Mouse (Mus musculus) liver, adult 2 months (tissue): Measurements from ENCODE around the gene Gm10197. TPM values are rescaled to one million over a fixed set of nuclear protein-coding genes. Genes with fewer than 3 reads are reported as not detected.

Experiments
- DNase-seq: peaks from one replicate; pipeline ENCODE4 v3.0.0-alpha.2; 2011; ENCODE audit warnings: low read depth, low spot score; ENCODE audit errors: extremely low read depth
- H3K27ac ChIP-seq: fragments of 200-500 bp; replicated peaks from 2 replicates; pipeline ENCODE4 v1.5.1; 2012; ENCODE audit warnings: low read depth, mild to moderate bottlenecking, control low read depth, inconsistent platforms, low read length; ENCODE audit not compliant: insufficient read depth
- H3K27me3 ChIP-seq: fragments of 200-500 bp; 2 replicates; pipeline ENCODE4 v1.6.1; 2012; ENCODE audit warnings: mild to moderate bottlenecking, moderate library complexity, low read length, inconsistent platforms; ENCODE audit not compliant: control insufficient read depth, insufficient read depth
- H3K36me3 ChIP-seq: fragments of 200-500 bp; 2 replicates; pipeline ENCODE4 v1.6.1; 2012; ENCODE audit warnings: low read length, inconsistent platforms; ENCODE audit not compliant: control insufficient read depth, insufficient read depth
- H3K4me1 ChIP-seq: fragments of 200-500 bp; 2 replicates; pipeline ENCODE4 v1.6.1; 2011; ENCODE audit warnings: low read length; ENCODE audit not compliant: control insufficient read depth, insufficient read depth
- H3K4me3 ChIP-seq: fragments of 200-500 bp; 2 replicates; pipeline ENCODE4 v1.5.1; 2011; ENCODE audit warnings: low read depth, mild to moderate bottlenecking, control low read depth, low read length, moderate library complexity; ENCODE audit not compliant: insufficient read depth
- H3K79me2 ChIP-seq: fragments of 200-500 bp; 2 replicates; pipeline ENCODE4 v1.6.1; 2012; ENCODE audit warnings: inconsistent platforms, mild to moderate bottlenecking, low read length, moderate library complexity; ENCODE audit not compliant: control insufficient read depth, insufficient read depth
- H3K9ac ChIP-seq: fragments of 200-500 bp; 2 replicates; pipeline ENCODE4 v1.6.1; 2012; ENCODE audit warnings: low read depth, mild to moderate bottlenecking, control low read depth, inconsistent platforms, low read length
- CTCF ChIP-seq: fragments of 200-500 bp; IDR thresholded peaks from 2 replicates; pipeline ENCODE4 v1.5.1; 2011; ENCODE audit warnings: low read depth, low read length, control low read depth
- POLR2A ChIP-seq: fragments of 200-500 bp; IDR thresholded peaks from 2 replicates; pipeline ENCODE4 v1.6.1; 2011; ENCODE audit warnings: low read length, control low read depth; ENCODE audit not compliant: insufficient read depth; ENCODE audit errors: extremely low read depth
- WGBS: fragments of 180-500 bp; shearing (Covaris S2); methylation state at CpG from one replicate; pipeline ENCODE4 v1.1.7; 2018; 5-methylcytosine and 5-hydroxymethylcytosine counted together
- polyA plus RNA-seq: library from polyadenylated mRNA; depleted of rRNA; stranded (reverse); fragments of >200 nt; gene quantifications from 2 replicates; pipeline ENCODE4 v1.2.3, GENCODE M21; 2012
- total RNA-seq: library from RNA; depleted of rRNA; stranded (reverse); fragments of >200 nt; gene quantifications from 2 replicates; pipeline ENCODE4 v1.2.3, GENCODE M21; 2014

Gene Gm10197
- total and polyA plus RNA-seq, 2 experiments: not detected

- 54% methylated on average over 5 of the region's 5 CpGs for WGBS
- H3K27me3 ChIP-seq: no peaks in the 10 kb centered on the region
- H3K27ac ChIP-seq: no peak overlapping the region
- H3K4me3 ChIP-seq: no peak overlapping the region; the same call in 1 of the 2 replicates
- peaks cover 10% of the 10 kb centered on the region; the same call in 1 of the 2 replicates for H3K79me2 ChIP-seq
- peaks cover 20% of the 10 kb centered on the region for H3K36me3 ChIP-seq
- TF ChIP-seq POLR2A (no peak), CTCF (no peak)
- DNase-seq: no peak
- peaks cover 10% of the 10 kb centered on the region for H3K4me1 ChIP-seq
- no peak overlapping the region for H3K9ac ChIP-seq
These were observed 20.2 kb upstream of the Gm10197 start for GRCm38 (mm10) chr19:53391787-53392186.

DNA sequence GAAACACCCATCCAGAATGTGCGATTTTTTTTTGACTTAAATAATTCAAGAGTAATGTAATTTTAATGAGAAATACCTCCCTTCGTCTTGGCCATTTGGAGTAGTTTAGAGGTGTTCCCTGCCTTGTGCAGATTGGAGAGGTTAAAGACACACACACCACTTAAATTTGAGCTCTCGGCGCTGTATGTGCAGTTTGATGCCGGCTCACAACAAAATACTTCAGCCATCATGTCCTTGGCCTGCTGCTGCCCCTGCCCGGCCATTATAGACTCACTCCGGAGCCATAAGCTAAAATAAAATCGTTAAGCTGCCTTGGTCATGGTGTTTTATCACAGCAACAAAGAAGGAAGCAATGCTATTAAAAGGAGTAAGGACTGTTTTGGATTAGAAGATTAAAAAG, 19.8 kb upstream of the Gm10197 start:
- Histone ChIP-seq H3K27me3 (no peaks in the 10 kb centered on the region), H3K27ac (no peak overlapping the region), H3K4me3 (peak overlapping the region; percentile 63), H3K4me1 (peaks cover 10% of the 10 kb centered on the region), H3K36me3 (peaks cover 21% of the 10 kb centered on the region), H3K9ac (no peak overlapping the region), H3K79me2 (peaks cover 10% of the 10 kb centered on the region; the same call in 1 of the 2 replicates)
- WGBS: 21% methylated on average over 8 of the region's 8 CpGs
- DNase-seq: no peak
- TF ChIP-seq CTCF (no peak), POLR2A (no peak)

GRCm38 (mm10) chr19:53390495-53391007, 19.0 kb upstream of the Gm10197 start, which contains the start of gene Smndc1:
Gene Smndc1, minus strand, starts transcription at chr19:53390578.
- Histone ChIP-seq H3K36me3 (peaks cover 29% of the 10 kb centered on the region), H3K4me1 (peaks cover 11% of the 10 kb centered on the region), H3K27me3 (no peaks in the 10 kb centered on the region), H3K27ac (peak within 1 kb of the TSS; percentile 84), H3K79me2 (peaks cover 10% of the 10 kb centered on the region; the same call in 1 of the 2 replicates), H3K9ac (peak within 1 kb of the TSS; percentile 98), H3K4me3 (peak within 1 kb of the TSS; percentile 82)
- WGBS: under 1% methylated on average over 48 of the region's 48 CpGs
- DNase-seq: peak; percentile 95
- TF ChIP-seq CTCF: no peak
- peak; percentile 85; the same call in 1 of the 2 replicates for TF ChIP-seq POLR2A

GRCm38 (mm10) chr19:53389851-53390431, 18.4 kb upstream of the Gm10197 start:
- Histone ChIP-seq H3K27me3 (no peaks in the 10 kb centered on the region), H3K4me3 (peak overlapping the region; percentile 82), H3K79me2 (peaks cover 10% of the 10 kb centered on the region; the same call in 1 of the 2 replicates), H3K27ac (peak overlapping the region; percentile 84), H3K36me3 (peaks cover 31% of the 10 kb centered on the region), H3K9ac (peak overlapping the region; percentile 98), H3K4me1 (peaks cover 11% of the 10 kb centered on the region)
- DNase-seq: no peak
- WGBS: under 1% methylated on average over 59 of the region's 59 CpGs
- no peak for TF ChIP-seq POLR2A
- no peak for TF ChIP-seq CTCF

DNA sequence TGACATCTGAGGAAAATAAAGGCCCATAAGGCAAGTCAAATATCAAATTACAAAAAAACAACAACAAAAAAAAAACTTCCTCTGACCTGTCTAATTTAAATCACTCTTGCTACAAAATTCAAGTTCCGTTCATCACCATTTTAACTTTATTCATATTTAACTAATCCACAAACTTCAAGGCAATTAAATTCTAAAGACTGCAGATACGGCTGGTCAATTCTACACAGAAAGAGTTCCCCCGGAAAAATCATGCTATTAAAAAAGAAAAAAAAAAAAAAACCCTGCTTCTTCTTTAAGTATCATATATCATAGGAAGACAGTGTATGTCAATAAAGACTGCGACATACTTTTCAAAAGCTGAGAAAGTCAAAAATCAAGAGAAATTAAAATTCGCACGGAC, 17.9 kb upstream of the Gm10197 start:
- Histone ChIP-seq H3K4me1 (peaks cover 11% of the 10 kb centered on the region), H3K27me3 (no peaks in the 10 kb centered on the region), H3K27ac (peak overlapping the region; percentile 84), H3K36me3 (peaks cover 31% of the 10 kb centered on the region), H3K79me2 (peaks cover 10% of the 10 kb centered on the region; the same call in 1 of the 2 replicates), H3K4me3 (peak overlapping the region; percentile 82), H3K9ac (peak overlapping the region; percentile 98)
- 9% methylated on average over 6 of the region's 6 CpGs for WGBS
- DNase-seq: no peak
- TF ChIP-seq CTCF (no peak), POLR2A (no peak)

- Histone ChIP-seq H3K4me1 (peaks cover 5% of the 10 kb centered on the region), H3K4me3 (no peak overlapping the region), H3K27me3 (no peaks in the 10 kb centered on the region), H3K79me2 (peaks cover 3% of the 10 kb centered on the region; the same call in 1 of the 2 replicates), H3K27ac (no peak overlapping the region), H3K36me3 (peaks cover 68% of the 10 kb centered on the region), H3K9ac (no peak overlapping the region)
- 96% methylated on average over 15 of the region's 15 CpGs for WGBS
- TF ChIP-seq POLR2A (no peak), CTCF (no peak)
- DNase-seq: no peak
These were observed 11.8 kb upstream of the Gm10197 start for GRCm38 (mm10) chr19:53383336-53383735.
